Mouse (Mus musculus) kidney, embryonic 15.5 days (tissue): ENCODE data around the gene Pfkfb4. TPM values are rescaled to one million over a fixed set of nuclear protein-coding genes. Genes with fewer than 3 reads are reported as not detected.

Experiments used
- ATAC-seq: fragments of 200-750 bp; cut with Nextera tagmentation; replicated peaks from 2 replicates; pipeline ENCODE4 v1.8.0; 2017; ENCODE audit warnings: moderate TSS enrichment; ENCODE audit not compliant: low FRiP score
- H3K27ac ChIP-seq: fragments of 300-500 bp; sonication (generic); 2 replicates; pipeline ENCODE4 v1.5.1; 2015; ENCODE audit warnings: mild to moderate bottlenecking, inconsistent platforms
- H3K27me3 ChIP-seq: fragments of 300-500 bp; sonication (generic); 2 replicates; pipeline ENCODE4 v1.6.1; 2015; ENCODE audit warnings: inconsistent platforms
- H3K36me3 ChIP-seq: fragments of 300-500 bp; sonication (generic); 2 replicates; pipeline ENCODE4 v1.6.1; 2015; ENCODE audit warnings: inconsistent platforms
- H3K4me1 ChIP-seq: fragments of 300-500 bp; sonication (generic); 2 replicates; pipeline ENCODE4 v1.6.1; 2015; ENCODE audit warnings: inconsistent platforms
- H3K4me2 ChIP-seq: fragments of 300-500 bp; sonication (generic); 2 replicates; pipeline ENCODE4 v1.6.1; 2015; ENCODE audit warnings: moderate library complexity, mild to moderate bottlenecking, inconsistent platforms
- H3K4me3 ChIP-seq: fragments of 300-500 bp; sonication (generic); replicated peaks from 2 replicates; pipeline ENCODE4 v1.5.1; 2015; ENCODE audit warnings: mild to moderate bottlenecking, inconsistent platforms
- H3K9ac ChIP-seq: fragments of 300-500 bp; sonication (generic); 2 replicates; pipeline ENCODE4 v1.6.1; 2015; ENCODE audit warnings: mild to moderate bottlenecking, inconsistent platforms
- H3K9me3 ChIP-seq: fragments of 300-500 bp; sonication (generic); replicated peaks from 2 replicates; pipeline ENCODE4 v1.6.1; 2016; ENCODE audit warnings: inconsistent platforms
- WGBS: fragments of 180-500 bp; shearing (Covaris S2); methylation state at CpG from one replicate; pipeline ENCODE4 v1.1.7; 2015; ENCODE audit warnings: mixed read lengths; 5-methylcytosine and 5-hydroxymethylcytosine counted together
- polyA plus RNA-seq: library from polyadenylated mRNA; unstranded; fragments of >200 nt; fragmentation: Nextera tagmentation; extraction: Ambion mirVana; gene quantifications from 2 replicates; pipeline ENCODE4 v1.2.1, GENCODE M21; 2015

Gene Pfkfb4
- polyA plus RNA-seq, 1 experiment from 2014 or later = 8.7 TPM

GRCm38 (mm10) chr9:108976483-108976882, 15.1 kb upstream of the Pfkfb4 start:
- no peak overlapping the region for H3K27ac ChIP-seq
- H3K27me3 ChIP-seq = no peaks in the 10 kb centered on the region
- H3K4me1 ChIP-seq = no peaks in the 10 kb centered on the region
- no peak overlapping the region for H3K4me3 ChIP-seq
- no peak for ATAC-seq
- no peak overlapping the region for H3K9ac ChIP-seq
- H3K9me3 ChIP-seq = no peaks in the 10 kb centered on the region
- H3K4me2 ChIP-seq = no peak overlapping the region
- H3K36me3 ChIP-seq = no peaks in the 10 kb centered on the region
- WGBS = 82% methylated on average over 9 of the region's 9 CpGs

DNA sequence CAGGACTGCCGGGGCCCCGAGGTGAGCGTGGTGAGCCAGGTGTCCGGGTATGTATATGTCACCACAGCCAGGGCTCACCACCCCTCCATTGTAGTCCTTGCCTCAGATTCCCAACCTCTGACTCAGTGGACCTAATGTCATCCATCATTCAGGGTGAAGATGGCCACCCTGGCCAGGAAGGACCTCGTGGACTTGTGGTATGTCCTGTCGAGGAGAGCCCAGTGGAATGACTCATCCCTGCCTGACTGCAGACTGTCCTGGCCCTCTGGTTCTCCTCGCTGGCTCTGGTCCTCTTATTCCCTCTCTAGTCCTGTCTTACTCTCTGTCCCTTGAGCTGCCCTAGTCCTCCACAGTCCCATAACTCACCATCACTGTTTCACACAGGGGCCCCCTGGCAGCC, 13.6 kb upstream of the Pfkfb4 start:
- Histone ChIP-seq H3K4me1 (no peaks in the 10 kb centered on the region; the same call in 1 of the 2 replicates), H3K27ac (no peak overlapping the region), H3K27me3 (no peaks in the 10 kb centered on the region), H3K4me3 (no peak overlapping the region), H3K36me3 (no peaks in the 10 kb centered on the region), H3K9me3 (no peaks in the 10 kb centered on the region), H3K4me2 (no peak overlapping the region), H3K9ac (no peak overlapping the region)
- WGBS = 75% methylated on average over 7 of the region's 7 CpGs
- no peak for ATAC-seq

GRCm38 (mm10) chr9:108982498-108982897, 9.1 kb upstream of the Pfkfb4 start:
- no peak overlapping the region for H3K4me2 ChIP-seq
- H3K4me3 ChIP-seq = no peak overlapping the region
- no peaks in the 10 kb centered on the region for H3K36me3 ChIP-seq
- no peaks in the 10 kb centered on the region for H3K9me3 ChIP-seq
- no peaks in the 10 kb centered on the region; the same call in 1 of the 2 replicates for H3K4me1 ChIP-seq
- no peak for ATAC-seq
- no peak overlapping the region for H3K27ac ChIP-seq
- H3K27me3 ChIP-seq = no peaks in the 10 kb centered on the region
- 67% methylated on average over 8 of the region's 8 CpGs for WGBS
- H3K9ac ChIP-seq = no peak overlapping the region

GRCm38 (mm10) chr9:108983209-108983608, 8.4 kb upstream of the Pfkfb4 start:
- H3K9ac ChIP-seq = no peak overlapping the region
- H3K36me3 ChIP-seq = no peaks in the 10 kb centered on the region
- ATAC-seq = no peak
- no peak overlapping the region for H3K4me3 ChIP-seq
- no peak overlapping the region for H3K4me2 ChIP-seq
- WGBS = 75% methylated on average over 9 of the region's 9 CpGs
- H3K27me3 ChIP-seq = no peaks in the 10 kb centered on the region
- no peaks in the 10 kb centered on the region for H3K9me3 ChIP-seq
- no peak overlapping the region for H3K27ac ChIP-seq
- peaks cover 6% of the 10 kb centered on the region for H3K4me1 ChIP-seq

GRCm38 (mm10) chr9:108985710-108986109, 5.9 kb upstream of the Pfkfb4 start, which contains the start of gene Ucn2:
Gene Ucn2, plus strand, starts transcription at chr9:108986010.
- 90% methylated on average over 4 of the region's 4 CpGs for WGBS
- peaks cover 27% of the 10 kb centered on the region for H3K4me1 ChIP-seq
- H3K4me3 ChIP-seq = no peak within 1 kb of the TSS
- H3K4me2 ChIP-seq = no peak within 1 kb of the TSS
- no peaks in the 10 kb centered on the region for H3K36me3 ChIP-seq
- H3K27ac ChIP-seq = no peak within 1 kb of the TSS
- no peak within 1 kb of the TSS for H3K9ac ChIP-seq
- H3K27me3 ChIP-seq = no peaks in the 10 kb centered on the region
- ATAC-seq = no peak
- H3K9me3 ChIP-seq = no peaks in the 10 kb centered on the region

- no peak for ATAC-seq
- Histone ChIP-seq H3K9ac (no peak overlapping the region), H3K36me3 (no peaks in the 10 kb centered on the region), H3K27me3 (no peaks in the 10 kb centered on the region), H3K4me2 (peak overlapping the region; percentile 45), H3K4me3 (peak overlapping the region; percentile 18), H3K4me1 (peaks cover 41% of the 10 kb centered on the region), H3K9me3 (no peaks in the 10 kb centered on the region), H3K27ac (no peak overlapping the region)
- 21% methylated on average over 15 of the region's 15 CpGs for WGBS
Observed at GRCm38 (mm10) chr9:108987704-108988350, 3.8 kb upstream of the Pfkfb4 start.

DNA sequence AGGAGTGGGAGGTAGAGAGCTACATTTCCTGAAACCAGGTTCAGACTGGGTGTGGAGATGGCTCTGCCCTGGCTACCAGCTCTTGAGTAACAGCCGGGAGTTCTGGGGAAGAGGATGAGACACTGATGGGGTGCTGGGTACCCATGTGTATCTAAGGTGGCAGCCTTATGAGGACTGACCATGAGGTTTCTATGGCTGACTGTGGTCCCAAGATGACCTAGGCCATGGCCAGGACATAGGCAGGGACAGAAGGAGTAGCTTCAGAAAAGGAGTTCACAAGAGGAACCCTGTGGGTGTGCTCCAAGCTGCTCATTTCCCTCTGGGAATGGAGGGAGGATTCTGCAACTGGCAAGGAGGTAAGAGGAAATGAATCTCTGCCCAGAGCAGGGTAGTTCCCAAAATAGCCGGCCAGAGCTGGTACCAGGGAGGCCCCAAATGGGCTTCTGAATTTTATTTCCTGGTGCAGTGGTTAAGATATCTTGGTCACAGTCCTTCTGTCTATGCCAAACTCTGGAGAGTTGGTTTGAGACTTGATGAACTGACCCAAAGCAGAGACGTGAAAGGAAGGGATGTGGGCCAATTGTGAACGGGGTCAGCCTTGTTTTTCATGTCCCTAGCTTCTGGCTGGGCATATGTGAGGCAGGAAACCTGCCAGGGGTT, 1.6 kb upstream of the Pfkfb4 start:
- peaks cover 47% of the 10 kb centered on the region for H3K4me1 ChIP-seq
- no peak overlapping the region for H3K9ac ChIP-seq
- H3K27ac ChIP-seq = peak overlapping the region; percentile 94
- ATAC-seq = no peak
- no peak overlapping the region for H3K4me2 ChIP-seq
- no peaks in the 10 kb centered on the region for H3K9me3 ChIP-seq
- no peaks in the 10 kb centered on the region for H3K36me3 ChIP-seq
- WGBS = 70% methylated on average over 4 of the region's 4 CpGs
- H3K4me3 ChIP-seq = no peak overlapping the region
- no peaks in the 10 kb centered on the region for H3K27me3 ChIP-seq

DNA sequence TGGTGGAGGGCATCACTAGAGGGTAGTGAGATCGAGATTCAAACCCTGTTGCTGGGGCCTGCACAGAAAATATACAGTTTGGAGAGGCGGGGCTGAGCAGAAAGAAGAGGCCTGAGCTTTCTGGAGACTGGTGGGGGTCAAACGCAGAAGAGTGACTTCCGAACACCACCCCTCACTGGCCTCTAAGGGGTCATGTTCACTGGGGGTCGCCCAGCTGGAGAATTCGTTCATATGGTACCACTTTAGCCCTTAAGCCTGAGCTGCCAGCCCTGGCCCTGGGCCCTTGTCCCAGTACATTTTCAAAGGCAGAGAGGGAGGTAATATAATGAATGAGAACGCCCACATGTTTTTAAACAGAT, 1.1 kb upstream of the Pfkfb4 start:
- peak overlapping the region; percentile 94 for H3K27ac ChIP-seq
- no peaks in the 10 kb centered on the region for H3K9me3 ChIP-seq
- H3K9ac ChIP-seq = no peak overlapping the region
- H3K27me3 ChIP-seq = no peaks in the 10 kb centered on the region
- H3K36me3 ChIP-seq = no peaks in the 10 kb centered on the region
- no peak overlapping the region for H3K4me2 ChIP-seq
- H3K4me3 ChIP-seq = no peak overlapping the region
- WGBS = 57% methylated on average over 7 of the region's 7 CpGs
- H3K4me1 ChIP-seq = peaks cover 51% of the 10 kb centered on the region
- no peak for ATAC-seq

- no peak; the same call in 1 of the 2 replicates for ATAC-seq
- Histone ChIP-seq H3K4me1 (peaks cover 61% of the 10 kb centered on the region), H3K4me2 (peak overlapping the region; percentile 88), H3K36me3 (no peaks in the 10 kb centered on the region), H3K4me3 (peak overlapping the region; percentile 58), H3K27ac (peak overlapping the region; percentile 66), H3K27me3 (no peaks in the 10 kb centered on the region), H3K9ac (peak overlapping the region; percentile 51), H3K9me3 (no peaks in the 10 kb centered on the region)
- WGBS = 7% methylated on average over 18 of the region's 18 CpGs
Observed at GRCm38 (mm10) chr9:108992085-108992469, 499 bp downstream of the Pfkfb4 start.

- no peak overlapping the region for H3K27ac ChIP-seq
- ATAC-seq = no peak
Observed at GRCm38 (mm10) chr9:108992620-108993361, 1.2 kb downstream of the Pfkfb4 start.

GRCm38 (mm10) chr9:108996411-108996810, 4.8 kb downstream of the Pfkfb4 start:
- 57% methylated on average over 9 of the region's 9 CpGs for WGBS
- H3K9me3 ChIP-seq = no peaks in the 10 kb centered on the region
- H3K4me1 ChIP-seq = peaks cover 28% of the 10 kb centered on the region
- H3K36me3 ChIP-seq = no peaks in the 10 kb centered on the region
- H3K9ac ChIP-seq = no peak overlapping the region
- no peaks in the 10 kb centered on the region for H3K27me3 ChIP-seq
- H3K4me2 ChIP-seq = no peak overlapping the region
- no peak for ATAC-seq
- no peak overlapping the region for H3K4me3 ChIP-seq
- H3K27ac ChIP-seq = no peak overlapping the region

More at GRCm38 (mm10) chr9:108992620-108993361, 1.2 kb downstream of the Pfkfb4 start:
- peak overlapping the region; percentile 88 for H3K4me2 ChIP-seq
- peaks cover 59% of the 10 kb centered on the region for H3K4me1 ChIP-seq
- no peaks in the 10 kb centered on the region for H3K27me3 ChIP-seq
- H3K9me3 ChIP-seq = no peaks in the 10 kb centered on the region
- peak overlapping the region; percentile 58 for H3K4me3 ChIP-seq
- H3K36me3 ChIP-seq = no peaks in the 10 kb centered on the region
- peak overlapping the region; percentile 51; the same call in 1 of the 2 replicates for H3K9ac ChIP-seq
- WGBS = 62% methylated on average over 9 of the region's 9 CpGs
